Mouse (Mus musculus) hematopoietic stem cell, adult 5-6 weeks (primary cell): ENCODE results near the gene Erc1. TPM values are rescaled to one million over a fixed set of nuclear protein-coding genes. Genes with fewer than 3 reads are reported as not detected.

Experiments used
- ATAC-seq, 2 experiments: fragments of 125-278 bp in 1 of 2; replicated peaks in 1 of 2; 2 replicates each; pipeline ENCODE4 v1.8.0; 2016 to 2017; ENCODE audit warnings: inconsistent platforms in 2 of 2, mild to moderate bottlenecking in 2 of 2, moderate number of reproducible peaks in 2 of 2, low read depth in 1 of 2, moderate TSS enrichment in 1 of 2; ENCODE audit not compliant: low FRiP score in 2 of 2, poor library complexity in 2 of 2, severe bottlenecking in 2 of 2, insufficient read depth in 1 of 2, low TSS enrichment in 1 of 2
- total RNA-seq: library from RNA; stranded (forward); fragments of 172-1452, 232-1000 nt; gene quantifications from 2 replicates; pipeline ENCODE4 v1.2.3, GENCODE M21; 2017

Gene Erc1
- total RNA-seq, 1 experiment from 2014 or later = 23.4 TPM

- no peak for ATAC-seq
These were observed 107.4 kb downstream of the Erc1 start for GRCm38 (mm10) chr6:119740541-119740940.

DNA sequence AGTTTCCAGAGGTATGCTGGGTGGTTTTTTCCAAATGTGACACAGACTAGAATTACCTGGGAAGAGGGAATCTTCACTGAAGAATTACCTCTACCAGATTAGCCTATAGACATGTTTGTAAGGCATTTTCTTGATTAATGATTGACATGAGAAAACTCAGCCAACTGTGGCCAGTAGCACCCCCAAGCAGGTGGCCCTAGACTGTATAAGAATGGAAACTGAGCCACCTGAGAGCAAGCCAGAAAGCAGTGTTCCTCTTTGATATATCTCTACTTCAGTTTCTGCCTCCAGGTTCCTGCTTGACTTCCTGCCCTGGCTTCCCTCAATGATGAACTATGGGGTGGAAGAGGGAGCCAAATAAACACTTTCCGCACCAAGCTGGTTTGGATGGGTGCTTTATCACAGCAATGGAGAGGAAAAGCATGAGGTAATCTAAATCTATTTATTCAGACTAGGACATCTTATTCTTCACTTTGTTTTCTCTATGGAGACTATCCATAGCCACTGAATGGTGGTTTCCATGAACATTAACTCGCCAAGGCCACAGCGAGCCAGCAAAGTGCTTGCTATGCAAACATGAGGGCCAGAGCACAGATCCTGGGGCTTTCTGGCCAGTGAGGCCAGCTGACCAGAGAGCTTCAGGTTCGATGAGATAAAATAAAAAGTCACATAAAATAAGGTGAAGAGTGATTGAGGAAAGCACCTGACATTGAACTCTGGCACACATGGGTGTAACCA is 109.2 kb downstream of the Erc1 start:
- ATAC-seq = no peak

GRCm38 (mm10) chr6:119737716-119738115 is 110.3 kb downstream of the Erc1 start:
- no peak for ATAC-seq

GRCm38 (mm10) chr6:119735937-119736336 is 112.0 kb downstream of the Erc1 start:
- no peak for ATAC-seq

- ATAC-seq = no peak
These were observed 116.8 kb downstream of the Erc1 start for GRCm38 (mm10) chr6:119731155-119731554.

- ATAC-seq = peak in 1 of 2 experiments; percentile 17; a peak in 1 of 4 replicates
These were observed 132.7 kb downstream of the Erc1 start for GRCm38 (mm10) chr6:119715234-119715633.

- peak in 1 of 2 experiments; percentile 73; a peak in 2 of 4 replicates for ATAC-seq
These were observed 134.0 kb downstream of the Erc1 start for GRCm38 (mm10) chr6:119713961-119714360.

DNA sequence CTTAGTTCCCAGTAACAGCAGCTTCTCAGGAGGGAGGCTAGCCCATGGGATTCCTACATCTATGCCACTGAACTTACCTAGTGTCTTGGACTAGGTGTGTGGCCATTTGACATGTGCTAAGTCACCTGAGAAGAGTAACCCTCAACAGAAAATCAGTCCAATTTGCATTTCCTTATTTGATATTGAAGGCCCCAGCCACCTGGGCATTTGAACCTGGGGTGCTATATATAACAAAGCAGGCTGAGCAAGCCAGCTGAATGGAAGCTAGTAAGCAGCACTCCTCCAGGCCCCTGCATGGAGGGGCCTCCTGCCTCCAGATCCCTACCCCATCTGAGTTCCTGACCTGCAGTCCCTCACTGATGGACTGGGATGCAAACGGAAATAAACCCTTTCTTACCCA is 135.5 kb downstream of the Erc1 start:
- no peak for ATAC-seq

GRCm38 (mm10) chr6:119711649-119712305 is 136.2 kb downstream of the Erc1 start:
- ATAC-seq = no peak

DNA sequence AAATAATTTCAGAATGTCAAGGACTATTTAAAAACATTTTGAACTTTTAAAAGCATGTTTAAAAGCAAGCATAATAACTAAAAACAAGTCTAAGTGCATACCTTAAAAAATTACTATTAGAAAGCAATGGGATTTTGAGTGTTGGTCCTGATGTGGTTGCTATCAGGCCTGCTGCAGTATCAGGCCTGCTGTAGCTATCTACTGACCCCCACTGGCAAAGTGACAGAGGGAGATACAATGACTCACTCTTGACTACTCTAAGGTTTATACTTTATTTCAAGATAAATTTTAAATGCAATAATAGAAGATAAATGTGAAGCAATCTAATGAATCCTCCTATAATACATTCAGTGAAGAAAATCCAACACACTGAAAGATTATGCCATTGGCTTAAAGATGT is 138.4 kb downstream of the Erc1 start:
- ATAC-seq = no peak

- ATAC-seq = no peak
These were observed 140.1 kb downstream of the Erc1 start for GRCm38 (mm10) chr6:119707911-119708310.

DNA sequence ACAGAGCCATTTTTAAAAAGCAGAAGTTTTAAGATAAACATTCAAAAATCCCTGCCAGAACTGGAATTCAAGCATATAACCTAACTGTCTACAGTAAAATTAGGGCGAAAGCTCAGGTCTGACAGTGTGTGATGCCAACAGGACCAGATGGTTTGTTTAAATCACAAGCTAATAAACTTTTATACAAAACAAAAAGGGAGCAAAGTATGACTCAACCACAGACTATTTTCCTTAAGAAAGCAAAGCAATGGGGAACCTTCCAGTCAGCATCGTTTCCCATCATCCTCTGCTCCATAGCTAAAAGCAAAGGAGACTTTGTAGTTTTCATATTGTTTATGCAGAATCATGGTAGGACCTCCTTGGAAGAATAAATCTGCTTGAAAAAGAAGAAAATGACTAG is 143.1 kb downstream of the Erc1 start:
- no peak for ATAC-seq

DNA sequence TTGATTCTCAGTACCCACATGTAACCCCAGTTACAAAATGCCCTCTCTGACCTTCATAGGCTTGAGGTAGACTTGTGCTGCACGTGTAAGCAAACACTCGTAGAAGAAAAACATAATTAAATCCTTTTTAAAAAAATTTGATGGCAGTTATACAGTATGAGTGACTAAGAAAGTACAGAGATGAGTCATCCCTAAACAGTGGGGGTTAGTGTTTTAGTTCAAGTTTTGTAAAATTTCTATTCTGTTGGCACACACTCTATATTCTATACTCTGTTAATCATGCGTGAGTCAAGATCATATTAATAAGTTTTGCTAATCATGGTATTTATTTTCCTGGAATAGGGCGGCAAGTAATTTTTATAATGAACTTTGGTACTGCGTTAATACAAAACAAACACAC is 155.2 kb downstream of the Erc1 start:
- ATAC-seq = no peak

- ATAC-seq = no peak
These were observed 161.5 kb downstream of the Erc1 start for GRCm38 (mm10) chr6:119686470-119686869.

DNA sequence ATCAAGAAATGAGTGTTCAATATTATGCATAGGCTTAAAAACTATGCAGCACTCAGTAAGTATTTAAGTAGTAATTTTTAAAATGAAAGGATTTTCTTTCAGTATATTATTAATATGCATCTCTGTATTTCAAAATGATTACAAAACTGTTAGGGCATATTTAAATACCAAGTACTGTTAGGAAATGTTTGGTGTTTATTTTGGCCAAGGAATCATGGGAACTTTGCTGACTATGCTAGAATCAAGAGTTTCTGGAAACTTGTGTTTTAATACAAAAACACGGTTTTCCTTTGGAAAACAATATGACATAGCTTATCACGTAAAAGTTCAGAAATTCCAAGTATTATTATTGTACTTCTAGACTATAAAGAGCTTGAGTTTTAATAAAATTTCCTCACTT is 167.2 kb downstream of the Erc1 start:
- no peak for ATAC-seq

- no peak for ATAC-seq
These were observed 173.2 kb downstream of the Erc1 start for GRCm38 (mm10) chr6:119674811-119675209.

GRCm38 (mm10) chr6:119674201-119674810 is 173.7 kb downstream of the Erc1 start:
- ATAC-seq = no peak

DNA sequence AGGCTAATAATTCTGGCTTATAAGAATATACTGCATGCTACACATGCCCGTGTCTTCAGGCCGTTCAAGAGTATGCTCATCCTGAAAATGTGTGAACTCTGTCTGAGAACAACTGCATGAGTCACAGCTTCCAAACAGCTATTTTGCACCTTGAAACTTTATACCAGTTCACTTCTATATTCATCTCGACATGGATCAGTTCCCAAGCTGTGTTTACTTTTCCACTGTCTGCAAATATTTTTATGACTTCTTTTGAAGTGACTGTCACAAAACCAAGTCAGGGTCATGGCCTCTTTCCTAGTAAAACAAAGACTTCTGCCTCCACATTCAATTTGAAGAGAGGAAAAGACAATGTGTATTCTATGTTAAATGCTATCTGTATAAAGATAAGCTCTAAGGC is 178.2 kb downstream of the Erc1 start:
- ATAC-seq = no peak
